8 mouse cellular contexts compared by ENCODE assay signal in the genomic region with DNA sequence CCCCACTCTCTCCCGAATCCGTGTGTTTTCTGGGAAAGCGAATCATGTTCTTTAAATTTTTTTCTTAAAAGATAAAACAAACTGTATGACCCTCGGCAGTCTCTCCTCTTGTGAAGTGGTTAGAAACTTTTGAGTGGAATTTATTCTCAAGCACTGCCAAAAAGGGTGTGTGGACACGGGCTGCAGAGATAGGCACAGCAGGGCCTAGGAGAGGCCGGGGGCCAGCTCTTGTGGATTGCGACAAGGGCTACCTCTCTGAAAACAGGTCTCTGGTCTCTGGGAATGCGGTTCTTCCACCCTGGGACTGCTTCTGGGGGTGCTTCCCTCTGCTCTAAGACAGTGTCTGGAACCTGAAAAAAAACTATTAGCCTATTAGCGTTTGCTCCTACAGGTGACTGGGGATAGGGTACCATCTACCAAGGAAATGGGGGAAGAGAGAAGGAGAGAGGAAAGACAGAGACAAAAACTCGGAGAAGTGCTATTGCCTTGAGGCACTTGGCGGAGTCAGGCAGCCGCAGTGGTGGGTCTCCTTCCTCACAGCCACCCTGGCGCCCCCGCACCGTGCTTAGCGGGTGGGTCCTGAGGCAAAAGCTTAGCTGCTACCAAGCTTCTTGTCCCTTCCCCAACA. TPM values are rescaled to one million over a fixed set of nuclear protein-coding genes. Genes with fewer than 3 reads are reported as not detected.
DNase-seq lines count a peak whose midpoint lies in the region; ATAC-seq and TF ChIP-seq lines count a peak whose summit lies in the region.

No protein-coding gene starts in this region.

- 0 out of 2 replicates have a peak, but pooled peaks cover 2% of the 10 kb centered on the region for H3K27me3 ChIP-seq in liver, adult 2 months (ENCODE audit: control insufficient read depth, insufficient read depth, low read length)
- peaks cover 68% of the 10 kb centered on the region for H3K27me3 ChIP-seq in forebrain, embryonic 13.5 days
- H3K27me3 ChIP-seq in liver, embryonic 13.5 days = peaks cover 88% of the 10 kb centered on the region
- 0 out of 2 replicates have a peak, but pooled peaks cover 2% of the 10 kb centered on the region for H3K27me3 ChIP-seq in stomach, embryonic 14.5 days (ENCODE audit: control insufficient read depth, insufficient read depth, low read length)

- H3K79me2 ChIP-seq in liver, adult 2 months (ENCODE audit: control insufficient read depth, insufficient read depth, low read length) = no peaks in the 10 kb centered on the region

- no peaks in the 10 kb centered on the region for H3K36me3 ChIP-seq in liver, adult 2 months (ENCODE audit: control insufficient read depth, insufficient read depth, low read length)
- H3K36me3 ChIP-seq in forebrain, embryonic 13.5 days (ENCODE audit: poor library complexity, severe bottlenecking) = no peaks in the 10 kb centered on the region
- no peaks in the 10 kb centered on the region for H3K36me3 ChIP-seq in liver, embryonic 13.5 days
- H3K36me3 ChIP-seq in stomach, embryonic 14.5 days (ENCODE audit: control insufficient read depth, insufficient read depth, low read length) = no peaks in the 10 kb centered on the region

- TF ChIP-seq POLR2A in liver, adult 2 months (IDR thresholded peaks at IDR 0.05; ENCODE audit: extremely low read depth, insufficient read depth, low read length) = no peak

- peak overlapping the region; percentile 40 for H3K27ac ChIP-seq in liver, adult 2 months (replicated peaks; ENCODE audit: insufficient read depth, low read depth, low read length)
- H3K27ac ChIP-seq in forebrain, embryonic 13.5 days = peak overlapping the region; percentile 72
- no peak overlapping the region for H3K27ac ChIP-seq in liver, embryonic 13.5 days
- H3K27ac ChIP-seq in stomach, embryonic 14.5 days (ENCODE audit: low read length) = peak overlapping the region; percentile 69

- DNase-seq in liver, adult 2 months (ENCODE audit: extremely low read depth, low read depth, low spot score) = peak; percentile 35
- DNase-seq in liver = no peak
- no peak for DNase-seq in liver, embryonic 13.5 days
- no peak for DNase-seq in spleen, postnatal 4 days (ENCODE audit: low spot score in 2 of 2)
- DNase-seq in spleen, postnatal 10 days (ENCODE audit: low spot score in 2 of 2) = no peak

- ATAC-seq in forebrain, embryonic 13.5 days = no peak
- ATAC-seq in liver, embryonic 13.5 days (ENCODE audit: low read depth) = no peak
- no peak for ATAC-seq in stomach, embryonic 14.5 days (ENCODE audit: insufficient number of reproducible peaks, insufficient read depth, low FRiP score, low read depth)
- no peak for ATAC-seq in megakaryocyte-erythroid progenitor cell, adult 5-6 weeks (replicated peaks; ENCODE audit: low FRiP score, low TSS enrichment, poor library complexity, severe bottlenecking)

- 21% methylated on average over 16 of the region's 16 CpGs for WGBS in liver, adult 2 months
- WGBS in forebrain, embryonic 13.5 days = 8% methylated on average over 16 of the region's 16 CpGs
- 9% methylated on average over 16 of the region's 16 CpGs for WGBS in liver, embryonic 13.5 days (ENCODE audit: insufficient replicate concordance)
- 6% methylated on average over 16 of the region's 16 CpGs for whole genome bisulfite sequencing in stomach, embryonic 14.5 days

- no peak for TF ChIP-seq CTCF in liver, adult 2 months (IDR thresholded peaks at IDR 0.05; ENCODE audit: low read depth, low read length)

- peak overlapping the region; percentile 90 for H3K4me2 ChIP-seq in forebrain, embryonic 13.5 days
- H3K4me2 ChIP-seq in liver, embryonic 13.5 days = peak overlapping the region; percentile 65
- peak overlapping the region; percentile 98 for H3K4me2 ChIP-seq in stomach, embryonic 14.5 days (replicated peaks; ENCODE audit: low read depth, low read length)

- H3K9me3 ChIP-seq in forebrain, embryonic 13.5 days (replicated peaks) = no peaks in the 10 kb centered on the region
- no peaks in the 10 kb centered on the region for H3K9me3 ChIP-seq in liver, embryonic 13.5 days (replicated peaks)
- no peaks in the 10 kb centered on the region for H3K9me3 ChIP-seq in stomach, embryonic 14.5 days (ENCODE audit: control insufficient read depth, low read depth, low read length)

- H3K4me1 ChIP-seq in liver, adult 2 months (ENCODE audit: control insufficient read depth, insufficient read depth, low read length) = peaks cover 14% of the 10 kb centered on the region
- peaks cover 54% of the 10 kb centered on the region for H3K4me1 ChIP-seq in forebrain, embryonic 13.5 days
- peaks cover 12% of the 10 kb centered on the region for H3K4me1 ChIP-seq in liver, embryonic 13.5 days (replicated peaks)
- H3K4me1 ChIP-seq in stomach, embryonic 14.5 days (ENCODE audit: control insufficient read depth, insufficient read depth, low read length) = peaks cover 9% of the 10 kb centered on the region; the same call in 1 of the 2 replicates

- peak overlapping the region; percentile 80 for H3K4me3 ChIP-seq in liver, adult 2 months (ENCODE audit: insufficient read depth, low read depth, low read length)
- peak overlapping the region; percentile 69 for H3K4me3 ChIP-seq in forebrain, embryonic 13.5 days
- H3K4me3 ChIP-seq in liver, embryonic 13.5 days (replicated peaks) = peak overlapping the region; percentile 57
- peak overlapping the region; percentile 58 for H3K4me3 ChIP-seq in stomach, embryonic 14.5 days (ENCODE audit: low read depth, low read length)

- H3K9ac ChIP-seq in liver, adult 2 months (ENCODE audit: low read depth, low read length) = peak overlapping the region; percentile 57; the same call in 1 of the 2 replicates
- H3K9ac ChIP-seq in forebrain, embryonic 13.5 days = peak overlapping the region; percentile 85
- H3K9ac ChIP-seq in liver, embryonic 13.5 days = no peak overlapping the region
- peak overlapping the region; percentile 51 for H3K9ac ChIP-seq in stomach, embryonic 14.5 days (replicated peaks; ENCODE audit: low read depth, low read length)

RNA-seq across cellular contexts. Expression of gene Nrp2, which starts 1.9 kb away (rescaled TPM):
- 8.3 and 11.4 TPM in 2 replicates for total RNA-seq in liver, adult 2 months (2014; rRNA removed)
- 3.2 and 3.3 TPM in 2 replicates for polyA plus RNA-seq in liver, adult 2 months (2012; rRNA removed)
- 19.5 and 28.3 TPM in 2 replicates for polyA plus RNA-seq in forebrain, embryonic 13.5 days (2015; fragmentation: Nextera tagmentation; extraction: Ambion mirVana)
- 0.76 and 1.3 TPM in 2 replicates for polyA plus RNA-seq in liver, embryonic 13.5 days (2015; fragmentation: Nextera tagmentation; extraction: Ambion mirVana)
- 39.9 and 45.6 TPM in 2 replicates for polyA plus RNA-seq in stomach, embryonic 14.5 days (2014; fragmentation: Nextera tagmentation; extraction: Ambion mirVana)
- total RNA-seq in megakaryocyte-erythroid progenitor cell, adult 5-6 weeks (2014; fragmentation: Nextera tagmentation) = 0.05 and 0.17 TPM in 2 replicates
- 0.34 TPM in 1 of 2 replicates, not detected in the other for total RNA-seq in megakaryocyte-erythroid progenitor cell, adult 5-6 weeks (2017)
